Mouse (Mus musculus) testis, adult 2 months (tissue): ENCODE results near the gene 4930558C23Rik.

Experiments
- CTCF ChIP-seq: fragments of 200-500 bp; IDR thresholded peaks from 2 replicates; pipeline ENCODE4 v1.5.1; 2012; ENCODE audit warnings: low read depth, mild to moderate bottlenecking, inconsistent platforms, low read length, moderate library complexity; ENCODE audit not compliant: control insufficient read depth, insufficient read depth, insufficient replicate concordance
- POLR2A ChIP-seq: fragments of 200-500 bp; IDR thresholded peaks from 2 replicates; pipeline ENCODE4 v1.6.1; 2012; ENCODE audit warnings: low read depth, mild to moderate bottlenecking, inconsistent platforms, low read length, moderate library complexity; ENCODE audit not compliant: control insufficient read depth

GRCm38 (mm10) chr3:95439670-95440069 is 37.0 kb upstream of the 4930558C23Rik start:
- TF ChIP-seq POLR2A (no peak), CTCF (no peak)
